In the genomic region with DNA sequence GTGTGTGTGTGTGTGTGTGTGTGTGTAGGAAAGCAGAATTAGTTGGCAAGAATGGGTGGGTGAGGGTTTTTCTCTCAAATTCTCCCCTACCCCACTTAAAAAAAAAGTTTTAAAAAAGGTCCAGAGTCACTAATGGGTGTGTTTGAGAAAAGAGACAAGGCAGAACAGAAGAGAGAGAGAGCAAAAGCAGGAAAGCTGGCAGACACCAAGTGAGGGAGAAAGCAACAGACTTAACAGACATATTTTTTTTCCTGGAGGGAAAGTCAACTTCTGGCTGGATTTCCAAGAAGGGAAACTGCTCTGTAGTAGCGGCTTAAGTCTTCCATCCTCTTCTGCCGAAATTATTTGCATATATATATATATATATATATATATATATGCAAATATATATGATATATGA, we compare ENCODE assay signal across 8 mouse cellular contexts. TPM values are rescaled to one million over a fixed set of nuclear protein-coding genes. Genes with fewer than 3 reads are reported as not detected.
DNase-seq lines count a peak whose midpoint lies in the region; ATAC-seq and TF ChIP-seq lines count a peak whose summit lies in the region.

No protein-coding gene starts in this region.

- peak overlapping the region; percentile 95; the same call in 1 of the 2 replicates for H3K4me3 ChIP-seq in liver, adult 2 months (ENCODE audit: insufficient read depth, low read depth, low read length)
- H3K4me3 ChIP-seq in embryonic facial prominence, embryonic 15.5 days (replicated peaks), result peak overlapping the region; percentile 82
- H3K4me3 ChIP-seq in intestine, postnatal 0 days (ENCODE audit: low read depth, low read length), result peak overlapping the region; percentile 72
- peak overlapping the region; percentile 64; the same call in 1 of the 2 replicates for H3K4me3 ChIP-seq in neural tube, embryonic 12.5 days

- WGBS in liver, adult 2 months, result 49% methylated on average over 2 of the region's 2 CpGs
- WGBS in embryonic facial prominence, embryonic 15.5 days, result 5% methylated on average over 2 of the region's 2 CpGs
- 26% methylated on average over 2 of the region's 2 CpGs for WGBS in intestine, postnatal 0 days
- WGBS in neural tube, embryonic 12.5 days, result 47% methylated on average over 2 of the region's 2 CpGs

- H3K27ac ChIP-seq in liver, adult 2 months (replicated peaks; ENCODE audit: insufficient read depth, low read depth, low read length), result peak overlapping the region; percentile 57
- H3K27ac ChIP-seq in embryonic facial prominence, embryonic 15.5 days (replicated peaks), result peak overlapping the region; percentile 93
- no peak overlapping the region for H3K27ac ChIP-seq in intestine, postnatal 0 days (ENCODE audit: low read depth, low read length)
- H3K27ac ChIP-seq in neural tube, embryonic 12.5 days, result no peak overlapping the region

- peak overlapping the region; percentile 47; the same call in 1 of the 2 replicates for H3K9ac ChIP-seq in liver, adult 2 months (ENCODE audit: low read depth, low read length)
- H3K9ac ChIP-seq in embryonic facial prominence, embryonic 15.5 days, result no peak overlapping the region
- no peak overlapping the region for H3K9ac ChIP-seq in intestine, postnatal 0 days (ENCODE audit: low read depth, low read length)
- H3K9ac ChIP-seq in neural tube, embryonic 12.5 days, result no peak overlapping the region

- H3K36me3 ChIP-seq in liver, adult 2 months (ENCODE audit: control insufficient read depth, insufficient read depth, low read length), result peaks cover 6% of the 10 kb centered on the region; the same call in 1 of the 2 replicates
- no peaks in the 10 kb centered on the region for H3K36me3 ChIP-seq in embryonic facial prominence, embryonic 15.5 days
- no peaks in the 10 kb centered on the region for H3K36me3 ChIP-seq in intestine, postnatal 0 days (ENCODE audit: control insufficient read depth, insufficient read depth)
- no peaks in the 10 kb centered on the region for H3K36me3 ChIP-seq in neural tube, embryonic 12.5 days

- peaks cover 4% of the 10 kb centered on the region; the same call in 1 of the 2 replicates for H3K79me2 ChIP-seq in liver, adult 2 months (ENCODE audit: control insufficient read depth, insufficient read depth, low read length)

- peaks cover 16% of the 10 kb centered on the region for H3K4me1 ChIP-seq in liver, adult 2 months (ENCODE audit: control insufficient read depth, insufficient read depth, low read length)
- H3K4me1 ChIP-seq in embryonic facial prominence, embryonic 15.5 days, result peaks cover 44% of the 10 kb centered on the region
- no peaks in the 10 kb centered on the region for H3K4me1 ChIP-seq in intestine, postnatal 0 days (replicated peaks; ENCODE audit: control insufficient read depth, insufficient read depth, low read length)
- H3K4me1 ChIP-seq in neural tube, embryonic 12.5 days, result peaks cover 27% of the 10 kb centered on the region

- H3K4me2 ChIP-seq in embryonic facial prominence, embryonic 15.5 days (replicated peaks), result peak overlapping the region; percentile 89
- peak overlapping the region; percentile 94 for H3K4me2 ChIP-seq in intestine, postnatal 0 days (replicated peaks; ENCODE audit: low read depth)
- H3K4me2 ChIP-seq in neural tube, embryonic 12.5 days (replicated peaks), result peak overlapping the region; percentile 98

- no peaks in the 10 kb centered on the region for H3K27me3 ChIP-seq in liver, adult 2 months (ENCODE audit: control insufficient read depth, insufficient read depth, low read length)
- no peaks in the 10 kb centered on the region for H3K27me3 ChIP-seq in embryonic facial prominence, embryonic 15.5 days
- no peaks in the 10 kb centered on the region for H3K27me3 ChIP-seq in intestine, postnatal 0 days (replicated peaks; ENCODE audit: control insufficient read depth, insufficient read depth, low read length)
- no peaks in the 10 kb centered on the region for H3K27me3 ChIP-seq in neural tube, embryonic 12.5 days (replicated peaks)

- no peak for DNase-seq in liver, adult 2 months (ENCODE audit: extremely low read depth, low read depth, low spot score)
- no peak for DNase-seq in liver
- no peak for DNase-seq in embryo, embryonic 11 days
- DNase-seq in adrenal gland, adult 2 months, result no peak
- no peak for DNase-seq in left cerebral cortex, adult 9 months (ENCODE audit: low spot score in 2 of 2)

- no peak for ATAC-seq in embryonic facial prominence, embryonic 15.5 days (ENCODE audit: insufficient number of reproducible peaks, low FRiP score, low TSS enrichment, low read depth)
- ATAC-seq in intestine, postnatal 0 days, result no peak
- no peak for ATAC-seq in neural tube, embryonic 12.5 days (ENCODE audit: low FRiP score, low read depth)

- no peak for TF ChIP-seq CTCF in liver, adult 2 months (IDR thresholded peaks at IDR 0.05; ENCODE audit: low read depth, low read length)
- no peak for TF ChIP-seq CTCF in intestine, postnatal 0 days (IDR thresholded peaks at IDR 0.05; ENCODE audit: low read depth)

- no peaks in the 10 kb centered on the region for H3K9me3 ChIP-seq in embryonic facial prominence, embryonic 15.5 days (replicated peaks)
- no peaks in the 10 kb centered on the region for H3K9me3 ChIP-seq in intestine, postnatal 0 days (ENCODE audit: control insufficient read depth)
- H3K9me3 ChIP-seq in neural tube, embryonic 12.5 days, result no peaks in the 10 kb centered on the region

- no peak for TF ChIP-seq POLR2A in liver, adult 2 months (IDR thresholded peaks at IDR 0.05; ENCODE audit: extremely low read depth, insufficient read depth, low read length)

RNA-seq across cellular contexts. Expression of gene Tsku, which starts 0.5 kb away (rescaled TPM):
- 10.1 and 15.4 TPM in 2 replicates for total RNA-seq in liver, adult 2 months (2014; rRNA removed)
- polyA plus RNA-seq in liver, adult 2 months (2012; rRNA removed), result 57.1 and 103 TPM in 2 replicates
- 17.0 and 20.7 TPM in 2 replicates for polyA plus RNA-seq in embryonic facial prominence, embryonic 15.5 days (2015; fragmentation: Nextera tagmentation; extraction: Ambion mirVana)
- 3.2 and 3.6 TPM in 2 replicates for polyA plus RNA-seq in intestine, postnatal 0 days (2015; fragmentation: Nextera tagmentation; extraction: Ambion mirVana)
- polyA plus RNA-seq in neural tube, embryonic 12.5 days (2016; fragmentation: Nextera tagmentation; extraction: Ambion mirVana), result 7.7 and 8.3 TPM in 2 replicates
- 10 to 100 TPM; 22.4 to 41.5 TPM for total RNA-seq in adrenal gland, adult 2 months (2021)
- polyA plus RNA-seq in adrenal gland, adult 2 months (2012; rRNA removed), result 52.3 and 58.9 TPM in 2 replicates

RNA-seq across cellular contexts. Expression of gene Acer3, which starts 40.7 kb away (rescaled TPM):
- 16.8 and 19.7 TPM in 2 replicates for total RNA-seq in liver, adult 2 months (2014; rRNA removed)
- polyA plus RNA-seq in liver, adult 2 months (2012; rRNA removed), result 7.4 and 12.2 TPM in 2 replicates
- 43.5 and 43.9 TPM in 2 replicates for polyA plus RNA-seq in embryonic facial prominence, embryonic 15.5 days (2015; fragmentation: Nextera tagmentation; extraction: Ambion mirVana)
- 9.7 TPM in 2 replicates for polyA plus RNA-seq in intestine, postnatal 0 days (2015; fragmentation: Nextera tagmentation; extraction: Ambion mirVana)
- 15.8 and 20.0 TPM in 2 replicates for polyA plus RNA-seq in neural tube, embryonic 12.5 days (2016; fragmentation: Nextera tagmentation; extraction: Ambion mirVana)
- total RNA-seq in adrenal gland, adult 2 months (2021), result 10 to 100 TPM; 10.7 to 22.0 TPM
- polyA plus RNA-seq in adrenal gland, adult 2 months (2012; rRNA removed), result 1.2 and 1.3 TPM in 2 replicates

Comparison
In these comparisons a context has a peak if more than half of its experiments do, and no peak if none do; other contexts are left out.
1. H3K27ac ChIP-seq: peak in liver, adult 2 months (single experiment) and embryonic facial prominence, embryonic 15.5 days (single experiment); none in intestine, postnatal 0 days (single experiment) and neural tube, embryonic 12.5 days (single experiment).
2. Peak in every context shown above with its lines, with median percentiles within 50 percentile points of each other: H3K4me3 ChIP-seq and H3K4me2 ChIP-seq.